Mouse (Mus musculus) cerebellum, postnatal 4 days (tissue): ENCODE results near the gene Art3.
A peak's percentile ranks its signal among the peaks of the same experiment; 100 is the strongest.

Experiments used
- DNase-seq, 2 experiments: peaks; one replicate each; pipeline ENCODE4 v3.0.0; 2022; ENCODE audit warnings: low spot score in 2 of 2, mixed read lengths in 1 of 2

Gene Art3

DNA sequence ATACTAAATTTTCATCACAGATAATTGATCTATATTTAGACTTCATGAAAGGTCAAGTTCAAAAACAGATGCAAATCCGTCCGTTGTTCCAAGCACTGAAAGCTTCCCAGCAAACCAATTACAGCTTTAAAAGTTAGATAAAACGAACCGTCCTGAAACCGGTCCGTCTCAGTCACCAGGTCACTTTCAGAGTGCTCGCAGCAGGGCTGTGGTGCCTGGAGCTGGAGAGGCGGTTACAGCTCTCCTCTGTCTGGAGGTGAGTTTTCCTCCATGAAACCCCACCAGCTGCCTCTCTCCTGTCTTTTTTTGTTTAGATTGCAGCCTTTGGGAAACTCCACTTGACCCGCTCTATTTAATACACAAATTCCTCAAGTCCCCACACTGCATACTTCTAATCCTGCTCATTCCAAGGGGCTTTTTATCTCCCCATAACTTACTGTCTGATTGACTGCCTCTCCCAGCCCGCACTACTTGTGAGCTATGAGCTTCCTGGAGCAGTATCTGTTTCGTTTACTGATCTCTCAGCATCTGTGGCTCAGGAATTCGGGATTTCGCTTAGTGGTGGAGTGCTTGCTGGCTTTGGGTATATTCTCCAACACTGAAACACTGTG, 45.3 kb downstream of the Art3 start:
- DNase-seq = no peak

DNA sequence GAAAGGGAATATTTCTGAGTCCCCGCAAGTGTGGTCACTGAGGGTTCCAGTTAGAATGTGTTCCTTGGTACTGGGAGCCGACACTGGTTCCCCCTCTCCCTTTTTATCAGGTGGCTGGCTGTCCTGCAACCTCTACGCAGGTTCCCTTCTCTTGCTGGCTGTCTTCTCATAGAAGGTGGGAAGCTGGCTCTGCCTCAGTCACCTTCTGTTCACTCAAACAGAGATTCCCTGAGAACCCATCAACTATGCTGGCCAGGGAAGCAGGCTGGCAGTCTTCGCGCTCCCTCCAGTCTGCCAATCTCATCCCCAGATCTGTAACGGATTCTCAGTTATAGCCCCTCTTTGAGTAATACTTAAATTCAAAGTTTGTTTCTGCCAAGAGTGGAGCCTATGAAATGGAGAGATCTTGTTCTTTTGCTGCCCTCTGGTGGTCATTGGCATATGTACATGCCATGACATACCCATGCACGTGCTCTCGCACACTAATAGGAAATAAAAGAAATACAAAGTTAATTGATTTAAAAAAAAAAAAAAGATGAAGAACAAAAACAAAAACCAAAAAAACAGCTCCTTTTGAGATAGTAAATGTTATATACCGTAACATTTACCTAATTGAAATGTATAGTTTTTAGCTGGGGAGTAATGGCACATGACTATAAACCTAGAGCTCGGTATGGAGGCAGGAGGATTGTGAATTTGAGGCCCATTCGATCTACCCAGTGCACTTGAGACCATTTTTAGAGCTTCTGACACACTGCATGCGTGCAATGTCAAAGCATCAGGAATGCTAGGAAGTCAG, 50.1 kb downstream of the Art3 start:
- peak; percentile 52 to 81 for DNase-seq

DNA sequence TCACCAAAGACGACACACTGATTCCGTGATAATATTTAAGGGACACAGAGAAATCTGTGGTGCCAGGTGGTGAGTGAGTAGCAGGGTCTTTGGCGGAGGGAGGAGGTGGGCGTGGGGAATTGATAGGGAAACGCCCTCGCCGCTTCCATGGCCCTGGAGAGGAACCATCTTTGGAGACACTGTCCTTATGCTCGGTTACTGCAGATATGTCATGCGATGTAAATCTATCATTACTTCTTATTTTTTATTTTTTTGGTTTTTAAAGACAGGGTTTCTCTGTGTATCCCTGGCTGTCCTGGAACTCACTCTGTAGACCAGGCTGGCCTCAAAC, 50.7 kb downstream of the Art3 start:
- no peak for DNase-seq

DNA sequence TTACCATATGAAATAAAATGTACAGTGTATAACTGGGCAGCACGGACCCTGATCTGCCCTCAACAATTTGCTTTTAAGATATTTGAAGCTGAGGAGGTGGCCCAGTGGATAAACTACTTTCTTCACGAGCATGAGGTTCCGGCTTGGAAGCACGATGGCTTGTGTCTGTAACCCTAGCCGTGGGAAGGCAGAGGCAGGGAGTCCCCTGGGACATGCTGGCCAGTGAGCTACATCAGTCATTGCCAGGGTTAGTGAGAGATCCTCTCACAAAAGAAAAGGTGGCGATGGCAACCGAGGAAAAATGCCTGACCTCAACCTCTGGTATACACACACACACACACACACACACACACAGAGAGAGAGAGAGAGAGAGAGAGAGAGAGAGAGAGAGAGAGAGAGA, 52.1 kb downstream of the Art3 start:
- no peak for DNase-seq

DNA sequence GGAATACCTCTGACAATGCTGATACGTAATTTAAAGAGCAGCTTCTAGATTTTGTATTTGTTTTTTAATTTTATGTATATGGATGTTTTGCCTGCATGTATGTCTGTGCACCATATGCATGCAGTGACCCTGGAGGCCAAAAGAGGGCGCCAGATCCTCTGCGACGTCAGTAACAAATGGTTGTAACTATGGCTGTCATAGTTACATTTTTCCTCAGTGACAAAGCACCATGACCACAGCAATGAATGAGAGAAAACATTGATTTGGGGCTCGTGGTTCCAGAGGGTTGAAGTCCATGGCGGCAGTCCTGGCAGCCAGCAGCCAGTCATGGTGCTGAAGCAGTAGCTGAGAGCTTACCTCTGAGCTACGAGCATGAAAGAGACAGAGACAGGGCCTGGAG, 53.2 kb downstream of the Art3 start:
- no peak for DNase-seq

DNA sequence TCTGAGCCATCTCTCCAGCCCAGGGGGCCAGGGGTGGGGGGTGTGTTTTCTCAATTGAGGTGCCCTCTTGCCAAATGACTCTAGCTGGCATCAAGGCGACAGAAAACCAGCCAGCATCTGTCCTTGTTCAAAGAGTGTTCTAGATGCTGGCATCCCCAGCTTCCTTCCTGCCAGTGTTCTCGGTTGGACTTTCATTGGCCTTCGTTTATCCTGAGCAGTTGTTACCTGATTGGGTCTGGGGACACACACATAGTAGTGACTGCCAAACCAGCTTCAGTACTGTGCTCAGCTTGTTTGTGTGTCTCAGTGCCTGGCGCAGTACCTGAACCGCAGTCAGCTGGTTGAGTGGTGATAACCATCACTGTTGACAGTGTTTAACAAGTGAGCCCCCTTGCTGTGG, 54.5 kb downstream of the Art3 start:
- no peak for DNase-seq

DNA sequence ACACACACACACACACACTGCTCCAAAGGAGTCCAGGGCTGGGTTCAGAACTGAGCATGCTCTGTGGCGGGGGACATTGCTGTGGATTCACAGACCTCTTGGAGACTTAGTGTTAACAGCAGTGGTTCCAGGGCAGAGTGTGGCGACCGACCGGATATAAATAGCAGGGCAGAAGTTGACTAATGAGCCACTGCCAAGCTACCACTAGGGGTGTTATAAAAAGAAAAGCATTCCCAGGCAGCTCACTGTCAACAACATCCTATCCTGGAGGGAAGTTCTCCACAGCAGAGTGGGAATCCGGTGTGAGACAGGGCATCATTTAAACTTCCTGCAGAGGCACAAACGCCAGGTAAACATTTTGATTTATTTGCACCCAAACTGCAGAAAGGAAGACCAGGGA, 55.0 kb downstream of the Art3 start:
- no peak for DNase-seq

DNA sequence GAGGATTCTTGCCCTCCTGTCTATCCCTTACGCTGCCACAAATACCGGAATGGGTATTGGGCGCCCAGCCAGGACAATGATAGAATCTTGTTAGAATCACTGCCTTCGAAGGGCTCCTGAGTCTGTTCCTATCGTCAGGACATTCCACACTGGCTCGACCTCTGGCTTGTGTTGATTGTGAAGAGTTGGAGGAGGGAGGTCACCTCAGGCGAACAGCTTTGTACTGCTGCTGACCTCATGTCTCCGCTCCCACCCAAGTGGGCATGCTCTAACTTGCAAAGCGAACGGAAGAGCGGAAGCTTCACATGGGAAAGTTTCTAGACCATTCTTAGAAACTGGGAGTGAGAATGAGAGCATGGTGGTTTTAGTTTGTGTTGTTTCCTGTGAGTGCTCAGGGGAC, 55.8 kb downstream of the Art3 start:
- no peak for DNase-seq

DNA sequence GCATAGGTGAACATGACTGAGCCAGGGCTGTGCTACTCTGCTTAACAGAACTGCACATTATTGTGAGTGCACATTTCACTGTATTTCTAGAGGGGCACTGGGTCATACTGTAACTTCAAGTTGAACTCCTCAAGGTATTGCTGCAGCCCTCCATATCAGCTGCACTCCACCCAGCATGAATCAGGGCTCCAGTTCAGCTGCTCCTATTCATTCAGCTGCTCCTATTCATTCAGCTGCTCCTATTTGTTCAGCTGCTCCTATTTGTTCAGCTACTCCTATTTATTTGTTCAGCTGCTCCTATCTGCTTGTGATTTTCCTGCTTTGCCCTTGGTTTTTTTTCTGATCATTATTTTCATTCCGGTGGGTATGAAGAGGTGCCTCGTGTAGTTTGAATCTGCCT, 58.4 kb downstream of the Art3 start:
- no peak for DNase-seq

DNA sequence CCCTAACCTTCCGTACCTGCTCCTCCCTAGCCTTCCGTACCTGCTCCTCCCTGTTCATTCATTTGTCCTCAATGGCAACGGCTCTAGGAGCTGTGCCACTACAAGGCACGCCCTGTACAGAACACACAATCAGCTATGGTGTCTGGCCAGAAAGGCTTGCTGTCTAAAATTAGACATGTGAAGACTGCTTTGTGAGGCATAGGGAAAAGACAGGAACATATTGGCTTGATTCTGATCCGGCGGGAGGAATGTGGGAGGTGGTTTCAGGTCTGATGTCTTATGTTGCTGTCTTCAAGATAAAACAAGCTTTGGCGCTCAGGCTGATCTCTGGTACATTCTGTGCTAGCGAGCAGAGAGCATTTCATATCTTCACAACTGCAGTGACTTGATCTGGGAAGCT, 59.0 kb downstream of the Art3 start:
- DNase-seq = no peak

DNA sequence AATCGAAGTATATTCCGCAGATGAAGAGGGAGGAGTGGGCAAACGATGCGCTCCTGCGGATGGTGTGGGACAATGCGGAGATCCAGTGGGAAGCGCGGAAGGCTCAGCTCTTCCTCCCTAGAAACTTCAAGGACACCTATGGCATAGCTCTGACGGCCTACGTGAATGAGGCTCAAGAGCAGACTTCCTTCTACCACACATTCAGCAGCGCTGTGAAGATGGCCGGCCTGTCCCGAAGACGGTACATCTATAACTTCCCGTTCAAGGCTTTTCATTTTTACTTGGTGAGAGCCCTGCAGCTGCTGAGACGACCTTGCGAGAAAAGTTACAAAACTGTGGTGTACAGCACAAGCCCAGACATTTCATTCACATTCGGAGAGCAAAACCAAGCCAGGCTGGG, 60.9 kb downstream of the Art3 start:
- DNase-seq = no peak

DNA sequence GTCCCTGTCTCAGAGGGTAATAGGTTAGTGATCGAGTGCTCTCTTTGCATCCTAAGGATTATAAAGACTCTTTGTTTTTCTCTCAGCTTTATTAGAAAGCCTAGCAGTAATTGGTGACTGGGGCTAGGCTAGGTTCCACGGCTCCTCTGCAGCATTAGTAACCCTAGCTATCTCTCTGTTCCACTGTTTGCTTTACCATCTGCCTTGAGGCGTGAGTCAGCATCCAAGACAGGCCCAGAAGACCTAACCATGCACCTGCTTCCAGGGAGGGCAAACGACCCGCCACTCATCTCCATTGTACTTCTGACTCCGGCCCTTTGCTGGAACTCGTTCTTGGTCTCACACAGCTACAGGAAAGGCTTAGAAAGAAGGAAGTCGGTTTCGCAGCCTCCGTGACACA, 62.2 kb downstream of the Art3 start:
- DNase-seq = no peak

DNA sequence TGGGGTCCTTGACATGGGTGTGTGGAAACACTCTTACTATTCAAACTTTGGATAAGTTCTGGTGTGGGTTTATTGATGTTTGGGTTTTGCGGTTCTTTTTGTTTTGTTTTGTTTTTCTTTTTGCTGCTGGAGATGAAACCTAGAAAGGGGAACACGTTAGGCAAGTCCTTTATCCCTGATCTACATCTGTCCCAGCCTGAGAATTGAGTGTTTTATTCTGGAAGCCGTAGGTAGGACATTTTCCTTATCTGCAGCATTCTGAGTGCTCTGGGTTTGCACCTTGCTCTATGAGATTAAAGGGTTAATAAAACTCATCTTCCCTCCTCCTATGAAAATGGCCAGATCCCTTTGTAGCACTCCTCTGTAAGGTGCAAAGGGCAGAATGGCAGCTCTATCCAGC, 64.1 kb downstream of the Art3 start:
- DNase-seq = no peak

DNA sequence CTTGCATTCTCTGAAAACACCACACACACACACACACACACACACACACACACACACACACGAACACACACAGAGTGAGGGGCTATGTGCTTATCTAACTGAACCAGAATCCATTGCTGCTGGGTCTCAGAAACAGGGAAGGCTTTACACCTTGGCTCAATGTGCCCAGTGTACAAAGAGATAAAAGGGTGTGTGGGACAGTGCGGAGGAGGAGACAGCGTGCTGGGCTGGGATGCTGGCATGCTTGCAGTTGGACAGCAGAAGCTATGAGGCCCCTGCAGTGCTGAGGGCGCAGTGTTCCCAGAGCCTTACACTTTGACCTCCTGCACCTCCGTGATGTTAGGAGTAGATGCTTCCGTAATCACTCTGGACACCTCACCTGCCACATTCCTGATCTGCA, 64.8 kb downstream of the Art3 start:
- no peak for DNase-seq

DNA sequence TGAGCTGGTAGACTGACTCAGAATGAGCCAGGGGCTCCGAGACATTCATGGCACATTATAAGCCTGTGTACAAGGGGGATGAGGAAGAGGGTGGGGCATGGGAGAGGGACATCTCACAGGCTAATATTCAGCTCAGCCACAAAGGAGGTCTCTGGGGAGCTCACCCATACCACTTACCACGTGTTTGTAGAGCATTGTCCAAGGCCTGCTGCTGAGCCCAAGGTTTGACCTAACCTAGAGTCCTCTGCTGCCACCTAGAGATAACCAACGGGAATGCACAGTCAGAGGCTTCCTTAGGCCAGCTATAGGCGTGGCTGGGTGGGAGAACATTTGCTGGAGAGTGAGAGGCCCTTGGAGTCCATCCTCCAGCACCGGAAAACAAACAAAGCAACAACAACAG, 66.5 kb downstream of the Art3 start:
- peak; percentile 57 to 81 for DNase-seq

DNA sequence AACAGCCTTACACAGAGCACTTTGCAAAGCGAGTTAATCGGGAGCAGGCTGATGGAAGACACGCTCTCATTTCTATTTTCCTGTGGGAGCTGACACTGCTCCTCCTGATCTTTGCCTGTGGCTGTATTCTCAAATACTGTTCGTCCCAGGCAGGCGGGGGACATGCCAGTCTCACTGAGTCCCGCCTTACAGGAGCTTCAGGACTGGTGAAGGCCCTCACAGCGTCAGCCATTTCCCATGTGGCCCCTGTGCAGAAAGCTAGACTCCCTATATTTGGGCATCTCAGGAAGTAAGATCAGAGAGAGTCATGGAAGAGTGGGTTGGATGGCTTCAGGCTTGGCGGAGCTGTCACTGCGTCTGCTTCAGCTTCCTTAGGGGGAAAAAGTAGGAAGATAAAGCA, 71.2 kb downstream of the Art3 start:
- DNase-seq = no peak

DNA sequence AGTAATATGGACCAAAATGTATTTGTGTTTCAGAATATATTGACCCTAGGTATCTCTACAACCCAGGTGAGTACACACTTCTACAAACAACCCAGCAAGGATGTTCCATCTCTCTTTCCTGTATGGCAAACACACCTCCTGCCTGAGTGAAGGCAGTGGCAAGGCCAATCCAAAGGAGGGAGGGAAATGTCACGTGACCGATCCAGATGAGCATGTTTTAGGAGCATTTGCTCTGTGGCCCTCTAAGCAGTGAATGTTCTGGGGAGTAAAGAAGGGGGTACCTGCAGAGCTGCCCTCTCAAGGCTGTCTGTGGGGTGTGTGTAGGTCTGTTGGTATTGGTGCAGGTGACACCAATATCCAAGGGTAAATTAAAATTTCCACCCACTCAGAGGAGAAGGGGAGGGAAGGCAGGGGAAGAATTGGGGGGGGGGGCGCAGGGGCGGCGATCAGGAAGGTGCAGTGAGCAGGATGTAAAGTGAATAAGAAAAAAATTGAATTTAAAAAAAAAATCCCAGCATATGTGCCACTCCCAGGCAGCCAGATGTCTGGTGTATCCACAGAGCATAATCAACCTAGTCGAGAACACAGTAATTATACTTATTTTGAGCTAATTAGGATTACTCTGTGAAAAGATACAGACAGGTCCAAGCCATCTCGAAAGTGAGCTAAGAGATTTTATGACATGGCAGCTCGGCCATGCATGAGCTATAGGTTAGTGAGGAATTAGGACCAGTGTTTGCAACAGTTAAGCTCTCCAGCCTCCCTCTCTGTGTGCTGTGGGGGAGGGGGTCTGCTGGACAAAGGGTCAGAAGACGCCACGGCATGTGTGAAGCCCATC, 72.2 kb downstream of the Art3 start:
- no peak for DNase-seq

DNA sequence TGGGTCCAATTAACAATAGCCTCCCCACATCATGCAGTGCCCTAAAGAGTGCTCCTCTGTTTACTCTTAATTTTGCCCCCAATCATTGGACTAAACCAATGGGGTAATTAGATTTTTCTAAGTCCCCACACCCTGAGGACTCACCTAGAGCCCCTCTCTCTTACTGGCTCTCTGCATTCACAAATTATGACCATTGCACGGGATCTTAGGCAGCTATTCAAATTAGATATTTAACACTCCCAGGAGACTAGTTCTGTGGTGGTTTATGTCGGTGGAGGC, 72.7 kb downstream of the Art3 start:
- no peak for DNase-seq

DNA sequence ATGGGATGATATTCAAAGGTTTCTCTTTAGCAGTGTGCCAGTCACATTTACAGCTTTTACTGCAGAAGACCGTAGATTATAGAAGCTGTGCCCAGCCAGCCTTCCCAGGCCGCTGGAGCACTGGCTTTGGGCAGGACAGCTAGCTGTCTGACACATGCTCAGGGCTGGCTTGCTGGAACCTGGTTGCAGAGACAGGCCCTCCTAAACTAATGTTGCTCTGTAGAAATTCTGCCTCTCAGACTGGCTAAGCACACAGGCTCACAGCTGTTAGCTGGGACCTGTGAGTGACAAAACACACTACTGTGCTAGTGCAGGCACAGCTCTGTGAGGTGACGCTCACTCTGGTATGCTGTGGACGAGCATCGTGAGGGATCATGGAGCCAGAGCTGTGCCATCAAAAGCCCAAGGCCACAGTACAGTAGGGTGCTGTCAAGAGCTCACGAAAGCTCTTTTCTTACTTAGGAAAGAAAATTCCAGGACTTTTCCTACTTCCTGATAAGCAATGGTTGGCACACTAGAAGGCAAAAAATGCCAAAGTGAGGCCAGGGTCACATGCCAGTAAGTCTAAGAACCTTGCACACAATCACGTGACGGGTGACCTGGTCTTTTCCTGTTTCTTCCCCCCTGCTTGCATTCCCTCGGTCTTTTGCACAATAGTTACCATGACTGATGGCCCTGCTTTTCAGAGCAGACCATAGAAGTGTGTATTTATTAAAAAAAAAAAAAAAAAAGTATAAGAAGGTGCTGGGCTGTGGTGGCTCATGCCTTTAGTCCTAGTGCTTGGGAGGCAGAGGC, 77.9 kb downstream of the Art3 start:
- no peak for DNase-seq

DNA sequence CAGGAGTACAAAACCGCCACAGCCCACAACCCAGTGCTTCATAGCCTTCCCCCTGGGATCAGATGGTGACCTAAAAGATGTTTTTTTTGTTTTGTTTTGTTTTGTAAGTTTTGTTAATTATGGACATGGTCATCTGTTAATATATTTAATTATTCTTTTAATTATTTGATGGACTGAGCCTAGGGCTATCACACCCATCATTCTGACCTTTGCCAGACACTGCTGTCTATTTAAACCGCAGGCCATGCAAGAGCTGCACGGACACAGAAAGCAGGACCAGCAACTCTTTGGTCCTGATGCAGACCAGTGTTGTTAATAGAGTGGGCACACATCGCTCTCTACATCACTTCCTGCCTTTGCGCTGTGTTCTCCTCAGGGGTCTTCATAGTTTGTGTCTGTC, 78.9 kb downstream of the Art3 start:
- DNase-seq = no peak

DNA sequence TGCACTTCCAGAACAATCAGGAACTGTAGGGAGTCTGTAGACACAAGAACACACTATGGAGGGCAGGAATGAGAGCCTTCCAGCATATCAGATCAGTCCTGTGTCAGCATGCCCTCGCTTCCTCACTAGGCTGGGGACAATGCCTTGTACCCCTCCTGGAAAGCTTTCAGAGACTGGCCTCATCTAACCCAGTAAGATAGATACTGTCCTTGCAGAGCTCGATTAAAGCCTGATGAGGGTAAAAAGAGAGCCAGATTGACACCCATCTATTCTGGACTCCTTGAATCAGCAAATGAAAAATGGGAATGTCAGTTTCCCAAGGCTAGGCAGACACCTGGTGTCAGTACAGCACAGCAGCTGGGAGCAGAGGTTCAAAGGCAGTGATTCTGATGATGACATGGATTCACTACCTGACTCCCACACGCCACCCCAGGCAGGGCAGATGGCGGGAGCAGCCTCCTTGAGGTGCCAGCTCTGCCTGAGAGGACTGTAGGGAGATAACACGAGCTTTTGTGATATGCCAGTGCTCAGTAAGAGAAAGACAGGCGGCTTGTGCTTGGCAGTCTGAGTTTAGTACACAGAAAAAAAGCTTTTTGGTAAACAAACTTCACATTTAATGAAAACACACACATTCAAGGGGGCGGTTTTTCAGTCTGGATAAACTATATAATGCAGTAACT, 80.0 kb downstream of the Art3 start:
- no peak for DNase-seq
